Mouse (Mus musculus): Measurements from ENCODE around the gene Gm20388.

DNA sequence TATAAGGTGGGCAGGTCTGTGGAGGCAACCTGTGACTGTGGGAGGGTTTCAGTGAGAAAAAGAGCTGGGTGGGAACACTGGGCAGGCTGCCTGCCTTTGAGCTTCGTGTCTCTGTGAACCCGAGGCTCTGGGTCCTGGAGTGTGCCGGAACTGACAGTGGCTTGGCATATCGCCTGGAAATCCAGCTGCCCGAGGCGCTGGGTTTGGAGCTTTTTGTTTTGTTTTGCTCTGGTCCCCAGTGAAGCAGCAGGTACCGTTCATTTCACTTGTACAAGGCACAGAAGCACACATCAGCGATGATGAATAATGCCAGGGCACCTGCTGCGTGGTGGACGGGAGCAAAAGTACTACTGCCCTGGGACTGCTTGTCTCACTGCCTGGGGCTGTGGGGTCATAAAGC, 4346.7 kb downstream of the Gm20388 start:
- TF ChIP-seq TAL1 (IDR thresholded peaks at IDR 0.05; ENCODE audit: low read length), result no peak
- no peak for TF ChIP-seq GATA1 (IDR thresholded peaks at IDR 0.05; ENCODE audit: low read length)

Measured in erythroblast, embryonic 14.5 days (primary cell).